Mouse (Mus musculus) kidney, embryonic 14.5 days (tissue): ENCODE data around the gene Celf6. TPM values are rescaled to one million over a fixed set of nuclear protein-coding genes. Genes with fewer than 3 reads are reported as not detected.

Source experiments
- ATAC-seq: fragments of 200-750 bp; cut with Nextera tagmentation; 2 replicates; pipeline ENCODE4 v1.8.0; 2017; ENCODE audit warnings: moderate number of reproducible peaks, mild to moderate bottlenecking, moderate TSS enrichment, moderate library complexity; ENCODE audit not compliant: low FRiP score, low TSS enrichment
- H3K27ac ChIP-seq: fragments of 300-500 bp; sonication (generic); 2 replicates; pipeline ENCODE4 v1.5.1; 2014; ENCODE audit warnings: low read depth, mild to moderate bottlenecking, low read length, moderate library complexity, mixed read lengths
- H3K27me3 ChIP-seq: fragments of 300-500 bp; sonication (generic); 2 replicates; pipeline ENCODE4 v1.6.1; 2014; ENCODE audit warnings: mild to moderate bottlenecking, low read length; ENCODE audit not compliant: control insufficient read depth, insufficient read depth
- H3K36me3 ChIP-seq: fragments of 300-500 bp; sonication (generic); 2 replicates; pipeline ENCODE4 v1.6.1; 2014; ENCODE audit warnings: low read length, mixed read lengths; ENCODE audit not compliant: control insufficient read depth, insufficient read depth
- H3K4me1 ChIP-seq: fragments of 300-500 bp; sonication (generic); 2 replicates; pipeline ENCODE4 v1.6.1; 2014; ENCODE audit warnings: low read length, mixed read lengths; ENCODE audit not compliant: control insufficient read depth, insufficient read depth
- H3K4me2 ChIP-seq: fragments of 300-500 bp; sonication (generic); replicated peaks from 2 replicates; pipeline ENCODE4 v1.6.1; 2014; ENCODE audit warnings: low read depth, mild to moderate bottlenecking, low read length
- H3K4me3 ChIP-seq: fragments of 300-500 bp; sonication (generic); 2 replicates; pipeline ENCODE4 v1.5.1; 2014; ENCODE audit warnings: mild to moderate bottlenecking, low read length
- H3K9ac ChIP-seq: fragments of 300-500 bp; sonication (generic); 2 replicates; pipeline ENCODE4 v1.6.1; 2014; ENCODE audit warnings: low read depth, mild to moderate bottlenecking, low read length, moderate library complexity
- H3K9me3 ChIP-seq: fragments of 300-500 bp; sonication (generic); 2 replicates; pipeline ENCODE4 v1.6.1; 2016; ENCODE audit warnings: low read length; ENCODE audit not compliant: control insufficient read depth
- WGBS: fragments of 180-500 bp; shearing (Covaris S2); extraction: QIAGEN DNeasy Blood & Tissue Kit; methylation state at CpG from one replicate; pipeline ENCODE4 v1.1.7; 2014; 5-methylcytosine and 5-hydroxymethylcytosine counted together
- polyA plus RNA-seq: library from polyadenylated mRNA; unstranded; fragments of >200 nt; fragmentation: Nextera tagmentation; extraction: Ambion mirVana; gene quantifications from 2 replicates; pipeline ENCODE4 v1.2.1, GENCODE M21; 2014

The Celf6 gene
- polyA plus RNA-seq, 1 experiment from 2014 or later = not detected

DNA sequence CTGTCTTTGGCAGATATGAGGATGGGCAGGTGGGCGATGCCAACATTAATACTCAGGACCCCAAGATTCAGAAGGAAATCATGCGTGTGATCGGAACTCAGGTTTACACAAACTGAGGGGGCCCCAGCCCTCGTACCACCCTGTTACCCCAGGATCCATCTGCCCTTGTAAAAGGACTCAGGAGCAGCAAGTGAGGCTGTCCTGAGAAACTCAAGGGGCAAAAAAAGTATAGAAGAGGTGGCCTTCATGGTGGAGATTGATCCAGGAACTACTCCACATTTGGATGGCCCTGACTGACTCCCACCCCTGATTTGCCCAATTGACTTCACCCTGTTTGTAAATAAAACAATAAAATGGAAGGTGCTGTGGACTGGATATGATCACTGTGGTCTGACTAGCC is 72.2 kb downstream of the Celf6 start:
- no peak for ATAC-seq
- Histone ChIP-seq H3K4me1 (no peaks in the 10 kb centered on the region), H3K9me3 (no peaks in the 10 kb centered on the region), H3K9ac (no peak overlapping the region), H3K4me3 (no peak overlapping the region), H3K27me3 (no peaks in the 10 kb centered on the region), H3K4me2 (no peak overlapping the region), H3K27ac (no peak overlapping the region), H3K36me3 (peaks cover 29% of the 10 kb centered on the region)
- WGBS = 93% methylated on average over 4 of the region's 4 CpGs

DNA sequence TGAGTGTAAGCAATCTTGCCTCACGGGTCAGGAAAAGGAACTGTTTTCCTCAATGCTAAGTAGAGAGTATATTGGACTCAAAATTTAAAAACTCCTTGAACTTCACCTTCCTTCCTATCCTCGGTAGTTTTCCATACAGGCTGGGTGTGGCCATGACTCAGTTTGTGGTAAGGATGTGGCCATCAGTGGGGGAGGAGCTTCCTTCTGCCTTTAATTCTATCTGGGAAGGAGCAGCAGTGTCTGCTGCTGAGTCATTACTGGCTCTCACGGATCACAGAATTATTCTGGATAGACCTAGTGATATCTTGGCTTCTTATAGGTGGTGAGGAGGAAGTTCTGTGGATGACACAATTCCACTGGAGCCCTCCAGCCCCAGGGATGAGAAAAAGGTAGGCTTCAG is 75.7 kb downstream of the Celf6 start:
- 38% methylated on average over 3 of the region's 3 CpGs for WGBS
- no peak for ATAC-seq
- Histone ChIP-seq H3K4me3 (no peak overlapping the region), H3K27me3 (no peaks in the 10 kb centered on the region), H3K4me1 (peaks cover 3% of the 10 kb centered on the region; the same call in 1 of the 2 replicates), H3K9ac (no peak overlapping the region), H3K4me2 (no peak overlapping the region), H3K27ac (no peak overlapping the region), H3K36me3 (peaks cover 27% of the 10 kb centered on the region), H3K9me3 (no peaks in the 10 kb centered on the region)

DNA sequence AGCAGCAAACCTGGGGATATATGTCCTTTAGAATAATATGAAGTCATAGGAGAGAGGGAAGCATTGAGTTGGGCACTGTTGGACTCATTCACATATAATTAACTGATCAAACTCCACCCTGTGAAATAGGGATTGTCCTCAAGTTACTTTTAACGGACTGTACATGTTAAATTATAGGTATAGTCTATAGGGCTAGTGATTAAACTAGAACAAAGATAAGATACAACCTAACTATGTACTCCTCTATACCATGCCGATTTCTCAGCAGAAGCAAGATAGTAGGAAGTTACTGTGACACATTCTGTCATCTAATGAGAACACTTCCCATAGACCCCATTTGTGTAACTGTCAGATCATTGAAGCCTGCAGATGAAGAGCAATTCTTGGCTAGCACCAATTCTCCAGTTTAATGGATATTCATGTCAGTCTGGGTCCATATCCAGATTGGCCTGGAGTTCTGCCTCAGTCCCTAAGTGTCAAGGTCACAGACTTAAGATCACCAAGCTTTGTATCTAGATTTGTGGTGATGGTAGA is 76.8 kb downstream of the Celf6 start:
- Histone ChIP-seq H3K27me3 (no peaks in the 10 kb centered on the region), H3K4me2 (no peak overlapping the region), H3K36me3 (peaks cover 16% of the 10 kb centered on the region), H3K4me3 (no peak overlapping the region), H3K27ac (no peak overlapping the region), H3K9ac (no peak overlapping the region), H3K9me3 (no peaks in the 10 kb centered on the region), H3K4me1 (peaks cover 14% of the 10 kb centered on the region)
- ATAC-seq = no peak
- 89% methylated on average over 2 of the region's 2 CpGs for WGBS

DNA sequence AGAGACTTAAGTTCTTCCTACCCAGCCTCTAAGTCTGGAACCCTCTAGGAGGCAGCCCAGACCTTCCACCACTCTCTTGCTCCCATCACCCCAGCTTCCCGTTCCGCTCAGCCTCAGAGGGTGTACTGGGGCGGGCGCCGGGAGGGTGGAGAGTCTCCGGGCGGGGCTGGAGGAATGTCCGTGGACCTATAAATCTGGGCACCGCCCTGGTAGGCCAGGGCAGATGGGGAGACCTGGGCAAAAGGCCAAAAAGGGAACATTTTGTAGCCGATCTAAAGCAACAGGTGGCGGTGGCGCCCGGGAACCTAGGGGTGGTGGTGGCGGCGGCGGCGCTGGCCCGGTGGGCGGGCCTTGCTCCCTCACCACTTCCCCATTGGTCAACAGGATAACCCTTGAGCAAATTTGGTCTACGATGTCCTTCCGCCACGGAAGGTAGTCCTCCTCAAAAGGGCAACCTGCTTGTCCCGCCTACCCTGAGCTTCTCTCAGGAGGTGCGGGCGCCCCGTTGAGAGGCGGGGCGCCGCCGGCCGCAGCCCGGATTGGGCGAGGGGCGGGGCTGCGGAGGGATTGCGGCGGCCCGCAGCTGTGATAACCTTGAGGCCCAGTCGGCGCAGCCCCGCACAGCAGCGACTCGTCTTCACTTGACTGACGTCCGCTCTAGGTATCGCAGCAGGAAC is 78.4 kb downstream of the Celf6 start, which contains the start of gene Pkm:
TSS of gene Pkm (plus strand) at position 411 of the 677 bp plus-strand sequence.
- Histone ChIP-seq H3K36me3 (peaks cover 12% of the 10 kb centered on the region), H3K9me3 (no peaks in the 10 kb centered on the region), H3K4me1 (peaks cover 27% of the 10 kb centered on the region), H3K9ac (peak within 1 kb of the TSS; percentile 91), H3K4me3 (peak within 1 kb of the TSS; percentile 90), H3K27me3 (no peaks in the 10 kb centered on the region), H3K27ac (peak within 1 kb of the TSS; percentile 95), H3K4me2 (peak within 1 kb of the TSS; percentile 79)
- ATAC-seq = peak; percentile 93
- WGBS = under 1% methylated on average over 46 of the region's 46 CpGs

Other genes starting within 250 kb of the Celf6 start
- gene Bbs4, start 224.4 kb upstream of the Celf6 start, polyA plus RNA-seq = 14.1 and 15.5 TPM in 2 replicates
- 18.3 and 24.5 TPM in 2 replicates for gene Arih1, start 91.3 kb upstream of the Celf6 start, polyA plus RNA-seq
- gene Hexa, start 38.4 kb upstream of the Celf6 start, polyA plus RNA-seq = 47.3 and 58.1 TPM in 2 replicates
- 0.19 TPM in 1 of 2 replicates, not detected in the other for gene Tmem202, start 38.1 kb upstream of the Celf6 start, polyA plus RNA-seq
- gene Parp6, start 39.4 kb downstream of the Celf6 start, polyA plus RNA-seq = 17.9 and 23.9 TPM in 2 replicates
- gene Pkm, start 78.5 kb downstream of the Celf6 start, polyA plus RNA-seq = 879 and 1,230 TPM in 2 replicates
- 0.66 TPM in 2 replicates for gene Gramd2, start 102.2 kb downstream of the Celf6 start, polyA plus RNA-seq
- gene Senp8, start 172.8 kb downstream of the Celf6 start, polyA plus RNA-seq = 12.6 and 13.9 TPM in 2 replicates
- gene Myo9a, start 173.0 kb downstream of the Celf6 start, polyA plus RNA-seq = 16.4 and 20.4 TPM in 2 replicates